Mouse (Mus musculus) forebrain, embryonic 12.5 days (tissue): Measurements from ENCODE around the gene Uhrf1bp1l. TPM values are rescaled to one million over a fixed set of nuclear protein-coding genes. Genes with fewer than 3 reads are reported as not detected.
"Not testable (repeated sequence)": the region's sequence is repeated elsewhere in the genome, so short reads cannot be mapped to it uniquely, and the experiment has no call there.

Experiments
- ATAC-seq: fragments of 200-750 bp; cut with Nextera tagmentation; 2 replicates; pipeline ENCODE4 v1.8.0; 2017; ENCODE audit warnings: moderate TSS enrichment; ENCODE audit not compliant: low FRiP score
- H3K27ac ChIP-seq: fragments of 300-500 bp; sonication (generic); 2 replicates; pipeline ENCODE4 v1.5.1; 2016; ENCODE audit warnings: mild to moderate bottlenecking
- H3K27me3 ChIP-seq: fragments of 300-500 bp; sonication (generic); 2 replicates; pipeline ENCODE4 v1.6.1; 2016; ENCODE audit warnings: mild to moderate bottlenecking
- H3K36me3 ChIP-seq: fragments of 300-500 bp; sonication (generic); replicated peaks from 2 replicates; pipeline ENCODE4 v1.6.1; 2016; ENCODE audit warnings: mild to moderate bottlenecking
- H3K4me1 ChIP-seq: fragments of 300-500 bp; sonication (generic); 2 replicates; pipeline ENCODE4 v1.6.1; 2016
- H3K4me2 ChIP-seq: fragments of 300-500 bp; sonication (generic); 2 replicates; pipeline ENCODE4 v1.6.1; 2016; ENCODE audit warnings: mild to moderate bottlenecking, moderate library complexity
- H3K4me3 ChIP-seq: fragments of 300-500 bp; sonication (generic); replicated peaks from 2 replicates; pipeline ENCODE4 v1.5.1; 2016; ENCODE audit warnings: mild to moderate bottlenecking
- H3K9ac ChIP-seq: fragments of 300-500 bp; sonication (generic); 2 replicates; pipeline ENCODE4 v1.6.1; 2016; ENCODE audit warnings: mild to moderate bottlenecking
- H3K9me3 ChIP-seq: fragments of 300-500 bp; sonication (generic); 2 replicates; pipeline ENCODE4 v1.6.1; 2016
- WGBS: fragments of 180-500 bp; shearing (Covaris S2); methylation state at CpG from one replicate; pipeline ENCODE4 v1.1.7; 2016; 5-methylcytosine and 5-hydroxymethylcytosine counted together
- polyA plus RNA-seq: library from polyadenylated mRNA; unstranded; fragments of >200 nt; fragmentation: Nextera tagmentation; extraction: Ambion mirVana; gene quantifications from 2 replicates; pipeline ENCODE4 v1.2.1, GENCODE M21; 2016

Gene Uhrf1bp1l
- 36.9 and 42.2 TPM in 2 replicates for polyA plus RNA-seq

GRCm38 (mm10) chr10:89744871-89745665 lies at the start of gene Uhrf1bp1l:
Gene Uhrf1bp1l (plus strand): TSS chr10:89744991.
- under 1% methylated on average over 80 of the region's 85 CpGs for whole genome bisulfite sequencing
- H3K9me3 ChIP-seq = no peaks in the 10 kb centered on the region

GRCm38 (mm10) chr10:89695194-89695911 lies 49.4 kb upstream of the Uhrf1bp1l start:
- Histone ChIP-seq H3K36me3 (no peaks in the 10 kb centered on the region), H3K4me3 (no peak overlapping the region), H3K27ac (no peak overlapping the region), H3K4me1 (no peaks in the 10 kb centered on the region), H3K9ac (no peak overlapping the region), H3K9me3 (no peaks in the 10 kb centered on the region), H3K27me3 (no peaks in the 10 kb centered on the region), H3K4me2 (no peak overlapping the region)
- WGBS = 86% methylated on average over 20 of the region's 20 CpGs
- no peak for ATAC-seq

More at GRCm38 (mm10) chr10:89744871-89745665, at the start of gene Uhrf1bp1l:
- Histone ChIP-seq H3K4me3 (peak within 1 kb of the TSS; percentile 90), H3K9ac (peak within 1 kb of the TSS; percentile 80), H3K27me3 (no peaks in the 10 kb centered on the region), H3K4me2 (peak within 1 kb of the TSS; percentile 73), H3K27ac (peak within 1 kb of the TSS; percentile 85), H3K4me1 (peaks cover 9% of the 10 kb centered on the region), H3K36me3 (no peaks in the 10 kb centered on the region)
- peak; percentile 98 for ATAC-seq

- not testable (repeated sequence) for H3K27me3 ChIP-seq, H3K4me3 ChIP-seq, H3K9me3 ChIP-seq, ATAC-seq, H3K27ac ChIP-seq, H3K4me2 ChIP-seq, H3K4me1 ChIP-seq, H3K9ac ChIP-seq, H3K36me3 ChIP-seq
- WGBS = 69% methylated on average over 2 of the region's 2 CpGs
These were observed 48.5 kb upstream of the Uhrf1bp1l start for GRCm38 (mm10) chr10:89696270-89696669.

- H3K4me1 ChIP-seq = no peaks in the 10 kb centered on the region
- no peaks in the 10 kb centered on the region for H3K36me3 ChIP-seq
- ATAC-seq = no peak
- no peaks in the 10 kb centered on the region for H3K9me3 ChIP-seq
- H3K4me2 ChIP-seq = no peak overlapping the region
- H3K9ac ChIP-seq = no peak overlapping the region
- no peak overlapping the region for H3K27ac ChIP-seq
- 92% methylated on average over 3 of the region's 3 CpGs for WGBS
- H3K4me3 ChIP-seq = no peak overlapping the region
- H3K27me3 ChIP-seq = no peaks in the 10 kb centered on the region
These were observed 46.8 kb upstream of the Uhrf1bp1l start for GRCm38 (mm10) chr10:89697956-89698355.

GRCm38 (mm10) chr10:89703042-89703441 lies 41.7 kb upstream of the Uhrf1bp1l start:
- Histone ChIP-seq H3K9ac (no peak overlapping the region), H3K4me1 (no peaks in the 10 kb centered on the region), H3K27ac (no peak overlapping the region), H3K36me3 (no peaks in the 10 kb centered on the region), H3K4me3 (no peak overlapping the region), H3K27me3 (no peaks in the 10 kb centered on the region), H3K9me3 (no peaks in the 10 kb centered on the region), H3K4me2 (no peak overlapping the region)
- 60% methylated on average over 5 of the region's 5 CpGs for WGBS
- ATAC-seq = no peak

GRCm38 (mm10) chr10:89707397-89707796 lies 37.4 kb upstream of the Uhrf1bp1l start:
- Histone ChIP-seq H3K36me3 (peaks cover 9% of the 10 kb centered on the region), H3K4me1 (no peaks in the 10 kb centered on the region), H3K4me3 (no peak overlapping the region), H3K27me3 (no peaks in the 10 kb centered on the region), H3K4me2 (no peak overlapping the region), H3K27ac (no peak overlapping the region), H3K9ac (no peak overlapping the region), H3K9me3 (no peaks in the 10 kb centered on the region)
- WGBS = 88% methylated on average over 3 of the region's 3 CpGs
- no peak for ATAC-seq

GRCm38 (mm10) chr10:89708720-89709119 lies 36.1 kb upstream of the Uhrf1bp1l start:
- no peaks in the 10 kb centered on the region for H3K4me1 ChIP-seq
- no peaks in the 10 kb centered on the region for H3K9me3 ChIP-seq
- no peak overlapping the region for H3K4me2 ChIP-seq
- no peak overlapping the region for H3K9ac ChIP-seq
- no peak overlapping the region for H3K4me3 ChIP-seq
- peaks cover 16% of the 10 kb centered on the region for H3K36me3 ChIP-seq
- H3K27me3 ChIP-seq = no peaks in the 10 kb centered on the region
- H3K27ac ChIP-seq = no peak overlapping the region
- no peak for ATAC-seq
- WGBS = 34% methylated on average over 10 of the region's 10 CpGs

- Histone ChIP-seq H3K4me2 (no peak overlapping the region), H3K27ac (no peak overlapping the region), H3K4me3 (no peak overlapping the region), H3K4me1 (no peaks in the 10 kb centered on the region), H3K9me3 (no peaks in the 10 kb centered on the region), H3K9ac (no peak overlapping the region), H3K27me3 (no peaks in the 10 kb centered on the region), H3K36me3 (peaks cover 35% of the 10 kb centered on the region)
- WGBS = 93% methylated on average over 10 of the region's 10 CpGs
- ATAC-seq = no peak
These were observed 29.9 kb upstream of the Uhrf1bp1l start for GRCm38 (mm10) chr10:89714910-89715309.

GRCm38 (mm10) chr10:89720252-89720651 lies 24.5 kb upstream of the Uhrf1bp1l start:
- no peak overlapping the region for H3K4me3 ChIP-seq
- H3K9ac ChIP-seq = no peak overlapping the region
- H3K27me3 ChIP-seq = no peaks in the 10 kb centered on the region
- ATAC-seq = no peak
- H3K4me1 ChIP-seq = no peaks in the 10 kb centered on the region
- no peak overlapping the region for H3K4me2 ChIP-seq
- no peaks in the 10 kb centered on the region for H3K9me3 ChIP-seq
- no peak overlapping the region for H3K27ac ChIP-seq
- H3K36me3 ChIP-seq = peaks cover 40% of the 10 kb centered on the region

GRCm38 (mm10) chr10:89720796-89721195 lies 24.0 kb upstream of the Uhrf1bp1l start:
- H3K4me3 ChIP-seq = no peak overlapping the region
- H3K9me3 ChIP-seq = no peaks in the 10 kb centered on the region
- H3K27ac ChIP-seq = no peak overlapping the region
- no peak overlapping the region for H3K4me2 ChIP-seq
- no peaks in the 10 kb centered on the region for H3K27me3 ChIP-seq
- 97% methylated on average over 3 of the region's 3 CpGs for WGBS
- no peaks in the 10 kb centered on the region for H3K4me1 ChIP-seq
- peaks cover 37% of the 10 kb centered on the region for H3K36me3 ChIP-seq
- no peak for ATAC-seq
- H3K9ac ChIP-seq = no peak overlapping the region

GRCm38 (mm10) chr10:89722247-89723195 lies 22.3 kb upstream of the Uhrf1bp1l start:
- Histone ChIP-seq H3K27me3 (no peaks in the 10 kb centered on the region), H3K4me1 (no peaks in the 10 kb centered on the region), H3K9me3 (no peaks in the 10 kb centered on the region), H3K36me3 (peaks cover 41% of the 10 kb centered on the region), H3K27ac (no peak overlapping the region), H3K4me2 (no peak overlapping the region), H3K9ac (no peak overlapping the region), H3K4me3 (no peak overlapping the region)
- ATAC-seq = no peak
- WGBS = 91% methylated on average over 14 of the region's 14 CpGs

GRCm38 (mm10) chr10:89730386-89730785 lies 14.4 kb upstream of the Uhrf1bp1l start:
- H3K4me2 ChIP-seq = no peak overlapping the region
- H3K27ac ChIP-seq = no peak overlapping the region
- H3K9me3 ChIP-seq = no peaks in the 10 kb centered on the region
- H3K36me3 ChIP-seq = peaks cover 11% of the 10 kb centered on the region
- H3K9ac ChIP-seq = no peak overlapping the region
- no peaks in the 10 kb centered on the region for H3K27me3 ChIP-seq
- WGBS = 83% methylated on average over 6 of the region's 6 CpGs
- H3K4me1 ChIP-seq = peaks cover 16% of the 10 kb centered on the region
- no peak for ATAC-seq
- H3K4me3 ChIP-seq = no peak overlapping the region
